Mouse (Mus musculus) left cerebral cortex, postnatal 14 days (tissue): ENCODE results near the gene Prpf8. TPM values are rescaled to one million over a fixed set of nuclear protein-coding genes. Genes with fewer than 3 reads are reported as not detected.

Experiments used
- DNase-seq, 2 experiments: peaks; one replicate each; pipeline ENCODE4 v3.0.0; 2021 to 2022; ENCODE audit warnings: low spot score in 2 of 2, mixed read lengths in 1 of 2
- intact Hi-C: fragments of 180-260 bp; cut with DNase I; formaldehyde crosslinking; loops from one replicate; pipeline ENCODE4 v1.15.1; 2025
- total RNA-seq, 2 experiments: library from RNA; stranded (reverse); gene quantifications; 2 replicates each; pipeline ENCODE4 v1.2.3; 2021

Gene Prpf8
- total RNA-seq, 2 experiments from 2014 or later, result 115 to 116 TPM

GRCm38 (mm10) chr11:75458169-75458568, 28.4 kb upstream of the Prpf8 start:
- DNase-seq, result peak in 1 of 2 experiments; percentile 54

DNA sequence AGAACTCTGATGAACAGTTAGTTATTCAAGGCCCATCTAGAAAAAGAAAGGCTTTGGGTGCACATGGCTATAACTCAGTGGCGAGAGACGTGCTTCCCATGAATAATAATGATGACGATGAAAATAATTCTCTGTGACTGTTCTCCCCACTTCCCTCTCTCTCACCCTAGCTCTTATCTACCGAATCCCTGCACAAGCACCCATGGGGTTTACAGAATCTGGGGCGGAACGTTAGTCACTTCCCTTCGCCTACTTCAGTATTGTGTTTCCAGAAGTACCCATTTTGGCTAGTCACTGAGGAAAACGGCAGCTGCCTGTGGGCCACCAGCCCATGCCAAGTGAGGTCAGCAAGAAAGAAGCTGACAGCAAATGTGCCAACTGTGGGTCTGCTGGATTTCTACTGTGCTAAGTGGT, 28.0 kb upstream of the Prpf8 start:
- intact Hi-C loops, result loop anchor here (5.0 kb wide), 1 partner anchor 56 kb away; no protein-coding TSS in a partner anchor
- peak in 1 of 2 experiments; percentile 26 for DNase-seq

More at GRCm38 (mm10) chr11:75458169-75458568, 28.4 kb upstream of the Prpf8 start:
- intact Hi-C loops, result loop anchor here (5.0 kb wide), 1 partner anchor 56 kb away; no protein-coding TSS in a partner anchor

- no peak for DNase-seq
- intact Hi-C loops, result loop anchor here (5.0 kb wide), 1 partner anchor 57 kb away; no protein-coding TSS in a partner anchor
These were observed 27.4 kb upstream of the Prpf8 start for GRCm38 (mm10) chr11:75459141-75459711.

GRCm38 (mm10) chr11:75459751-75460102, 26.9 kb upstream of the Prpf8 start:
- intact Hi-C loops, result loop anchor here (5.0 kb wide), 1 partner anchor 57 kb away; no protein-coding TSS in a partner anchor

GRCm38 (mm10) chr11:75460103-75460843, 26.3 kb upstream of the Prpf8 start:
- intact Hi-C loops, result no loop called here

More at GRCm38 (mm10) chr11:75459751-75460102, 26.9 kb upstream of the Prpf8 start:
- DNase-seq, result no peak

GRCm38 (mm10) chr11:75460844-75461742, 25.5 kb upstream of the Prpf8 start, which contains the start of gene Tlcd2:
Gene Tlcd2 (plus strand): TSS chr11:75461715.
- intact Hi-C loops, result no loop called here
- DNase-seq, result peak; percentile 100

More at GRCm38 (mm10) chr11:75460103-75460843, 26.3 kb upstream of the Prpf8 start:
- peak; percentile 93 to 94 for DNase-seq

- intact Hi-C loops, result no loop called here
- DNase-seq, result no peak
These were observed 24.8 kb upstream of the Prpf8 start for GRCm38 (mm10) chr11:75461743-75462252.

DNA sequence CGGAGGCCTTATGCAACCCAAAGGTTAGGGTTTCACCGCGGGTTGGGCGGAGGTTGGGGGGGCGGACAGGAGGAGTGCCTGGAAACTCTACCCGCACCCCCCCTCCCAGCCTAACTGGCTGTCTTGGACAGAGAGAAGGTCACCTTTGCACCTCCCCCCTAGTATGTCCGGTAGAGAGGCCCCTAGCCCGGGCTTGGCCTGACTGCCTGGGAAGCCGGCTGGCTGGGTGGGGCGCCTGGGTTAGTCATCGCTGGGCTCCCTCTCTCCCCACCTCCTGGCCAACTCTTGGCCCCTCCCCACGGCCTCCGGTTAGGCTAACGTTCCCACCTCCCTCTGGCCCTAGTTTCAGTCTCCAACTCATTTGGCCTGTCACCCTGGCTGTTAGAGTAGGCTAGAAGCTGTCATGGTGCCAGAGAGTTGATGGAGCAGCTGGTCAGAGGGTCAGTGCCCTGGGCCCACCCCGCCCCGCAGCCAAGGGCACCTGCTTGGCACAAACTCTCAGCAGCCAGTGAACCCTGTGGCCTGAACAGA, 24.3 kb upstream of the Prpf8 start:
- intact Hi-C loops, result no loop called here
- peak; percentile 40 to 43 for DNase-seq

- intact Hi-C loops, result no loop called here
- DNase-seq, result peak; percentile 60 to 66
These were observed 23.7 kb upstream of the Prpf8 start for GRCm38 (mm10) chr11:75462865-75463336.

DNA sequence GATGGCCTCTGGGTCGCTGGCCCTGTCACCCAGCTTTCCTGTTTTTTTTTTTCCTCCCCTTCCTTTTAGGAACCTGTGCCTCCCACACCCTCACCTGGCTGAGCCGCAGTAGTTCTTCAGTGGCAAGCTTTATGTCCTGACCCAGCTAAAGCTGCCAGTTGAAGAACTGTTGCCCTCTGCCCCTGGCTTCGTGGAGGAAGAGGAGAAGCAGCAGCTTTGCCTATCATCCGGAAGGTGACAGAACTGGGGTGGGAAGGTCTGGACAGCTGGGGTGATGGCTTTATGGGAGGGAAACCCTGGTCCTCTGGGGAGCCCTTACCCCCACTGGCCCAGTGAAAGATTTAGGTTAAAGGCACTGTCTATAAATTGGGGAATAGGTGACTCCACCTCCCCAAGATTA, 23.0 kb upstream of the Prpf8 start:
- DNase-seq, result no peak
- intact Hi-C loops, result no loop called here

GRCm38 (mm10) chr11:75464417-75464816, 22.2 kb upstream of the Prpf8 start:
- intact Hi-C loops, result no loop called here
- DNase-seq, result no peak

- intact Hi-C loops, result no loop called here
- DNase-seq, result no peak
These were observed 21.6 kb upstream of the Prpf8 start for GRCm38 (mm10) chr11:75465051-75465450.

DNA sequence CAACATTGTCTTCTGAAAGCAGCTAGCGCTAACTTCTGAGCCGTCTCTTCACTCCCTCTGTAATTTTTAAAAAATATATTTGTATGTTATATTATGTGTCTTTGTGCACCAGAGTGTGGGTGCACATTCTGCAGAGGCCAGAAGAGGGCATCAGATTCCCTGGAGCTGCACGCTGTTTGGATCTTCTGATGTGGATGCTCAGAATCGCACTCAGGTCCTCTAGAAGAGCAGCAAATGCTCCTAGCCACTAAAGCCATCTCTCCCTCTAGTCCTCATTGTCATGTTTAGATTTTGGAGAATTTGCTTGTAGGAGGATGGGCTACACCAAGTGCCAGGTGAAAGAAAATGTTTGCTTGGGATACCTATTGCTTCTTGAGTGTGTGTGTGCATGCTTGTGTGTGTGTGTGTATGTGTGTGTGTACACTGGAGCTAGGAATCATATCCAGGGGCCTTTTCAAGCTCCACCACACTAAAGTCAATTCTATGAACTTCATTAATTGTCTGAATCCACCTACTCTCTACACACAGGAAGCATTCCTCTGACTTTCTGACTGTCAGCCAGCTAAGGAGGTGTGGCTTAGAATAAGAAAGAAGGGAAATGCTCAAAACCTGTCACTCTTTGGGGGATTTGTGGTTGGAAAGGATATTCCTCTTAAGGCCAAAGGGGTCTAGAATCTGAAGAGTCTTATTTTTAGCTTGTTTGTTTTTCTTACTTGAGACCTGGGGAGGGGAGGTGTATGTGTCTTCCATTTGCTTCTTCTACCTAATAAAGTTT, 19.7 kb upstream of the Prpf8 start:
- intact Hi-C loops, result no loop called here
- no peak for DNase-seq

- intact Hi-C loops, result no loop called here
- no peak for DNase-seq
These were observed 19.0 kb upstream of the Prpf8 start for GRCm38 (mm10) chr11:75467512-75468215.

DNA sequence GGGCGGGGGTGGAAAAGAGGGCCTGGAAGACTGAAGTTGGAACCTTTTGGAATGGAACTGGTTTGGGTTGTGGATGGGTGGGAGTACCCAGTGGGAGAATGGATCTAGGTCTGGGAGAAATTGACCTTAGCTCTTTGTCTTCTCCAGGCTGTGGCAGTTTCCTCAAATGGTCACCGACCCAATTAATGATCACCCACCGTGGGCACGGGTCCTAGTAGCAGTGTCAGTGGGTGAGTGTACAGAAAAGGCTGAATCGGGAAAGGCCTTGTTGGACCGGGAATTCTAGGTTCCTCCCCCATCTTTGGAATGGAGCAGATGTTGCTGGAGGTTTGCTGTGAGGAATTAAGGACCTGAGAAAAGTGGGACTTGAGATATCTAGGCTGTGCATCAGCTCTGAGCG, 18.2 kb upstream of the Prpf8 start:
- intact Hi-C loops, result no loop called here

GRCm38 (mm10) chr11:75469261-75469660, 17.4 kb upstream of the Prpf8 start:
- intact Hi-C loops, result no loop called here
- DNase-seq, result no peak

More for the DNA sequence above, 18.2 kb upstream of the Prpf8 start:
- DNase-seq, result no peak

DNA sequence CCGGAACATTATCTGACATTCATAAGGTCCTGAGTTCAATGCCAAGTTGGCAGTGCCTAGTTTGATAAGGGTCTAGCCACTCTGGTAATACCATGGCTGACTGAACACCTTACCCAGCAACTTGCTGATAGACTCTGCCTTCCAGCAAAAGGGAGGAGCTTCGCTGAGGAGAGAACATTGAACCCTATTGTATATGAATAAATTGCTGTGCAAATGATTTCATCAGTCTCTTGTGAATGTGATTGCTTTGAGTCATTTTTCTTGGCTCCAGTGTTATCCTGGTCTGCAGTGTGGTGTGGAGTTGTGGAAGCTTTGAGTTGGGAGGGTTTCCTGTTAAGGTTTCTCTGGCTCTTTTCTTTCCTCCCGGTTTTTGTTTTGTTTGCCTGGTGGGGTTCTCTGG, 15.9 kb upstream of the Prpf8 start:
- DNase-seq, result no peak
- intact Hi-C loops, result no loop called here
